Mouse (Mus musculus) left cerebral cortex, postnatal 25 days (tissue): ENCODE measurements around the gene Rfpl4. TPM values are rescaled to one million over a fixed set of nuclear protein-coding genes. Genes with fewer than 3 reads are reported as not detected.

Source experiments
- microRNA-seq, 2 experiments: library from miRNA; unstranded; fragments of <30 nt; microRNA quantifications; one replicate each; pipeline ENCODE4 v1.2.0; 2022
- total RNA-seq, 2 experiments: library from RNA; stranded (reverse); gene quantifications; 2 replicates each; pipeline ENCODE4 v1.2.3; 2021

Rfpl4 gene
- total RNA-seq, 2 experiments from 2014 or later = not detected

Small RNA genes within 50 kb of the gene (microRNA-seq; reads per million reads assigned to microRNA genes)
- gene Gm26217 = 0 reads per million in 2 experiments

Other genes starting within 250 kb of the Rfpl4 start
- gene Isoc2b, start 246.7 kb downstream of the Rfpl4 start, total RNA-seq = 1 to 10 TPM; 3.3 to 4.1 TPM
- gene Isoc2a, start 239.8 kb downstream of the Rfpl4 start, total RNA-seq = 10 to 100 TPM; 10.4 to 11.0 TPM
- gene Gm36210, start 210.4 kb downstream of the Rfpl4 start, total RNA-seq = under 1 TPM in 1 of 2 experiments, not detected in 1; 0.25 TPM
- gene Zfp628, start 201.7 kb downstream of the Rfpl4 start, total RNA-seq = 10 to 100 TPM; 14.3 to 14.6 TPM
- 100 to 1,000 TPM in 1 of 2 experiments, 10 to 100 TPM in 1; 94.4 to 103 TPM for gene Nat14, start 194.9 kb downstream of the Rfpl4 start, total RNA-seq
- gene Ssc5d, start 191.2 kb downstream of the Rfpl4 start, total RNA-seq = 1 to 10 TPM; 2.3 to 2.4 TPM
- not detected for gene Sbk2, start 152.5 kb downstream of the Rfpl4 start, total RNA-seq
- gene Sbk3, start 145.8 kb downstream of the Rfpl4 start, total RNA-seq = under 1 TPM; 0.34 to 0.85 TPM
- gene Zfp579, start 120.8 kb downstream of the Rfpl4 start, total RNA-seq = 10 to 100 TPM; 24.8 to 33.7 TPM
- gene Zfp524, start 102.5 kb downstream of the Rfpl4 start, total RNA-seq = 1 to 10 TPM; 6.9 TPM
- gene Fiz1, start 102.3 kb downstream of the Rfpl4 start, total RNA-seq = 10 to 100 TPM; 21.2 to 31.2 TPM
- gene Gm44973, start 101.5 kb downstream of the Rfpl4 start, total RNA-seq = not detected
- 10 to 100 TPM; 32.9 to 34.5 TPM for gene Zfp865, start 96.6 kb downstream of the Rfpl4 start, total RNA-seq
- gene Ccdc106, start 96.4 kb downstream of the Rfpl4 start, total RNA-seq = 10 to 100 TPM; 52.0 to 65.0 TPM
- gene 4632433K11Rik, start 82.8 kb downstream of the Rfpl4 start, total RNA-seq = 1 to 10 TPM in 1 of 2 experiments, under 1 TPM in 1; 0.85 to 1.2 TPM
- gene Zfp784, start 78.5 kb downstream of the Rfpl4 start, total RNA-seq = 1 to 10 TPM; 5.4 to 6.5 TPM
- 10 to 100 TPM; 36.8 to 41.7 TPM for gene Zfp580, start 65.4 kb downstream of the Rfpl4 start, total RNA-seq
- gene U2af2, start 54.8 kb downstream of the Rfpl4 start, total RNA-seq = 100 to 1,000 TPM; 171 to 180 TPM
- 100 to 1,000 TPM; 454 to 461 TPM for gene Epn1, start 36.7 kb downstream of the Rfpl4 start, total RNA-seq
- not detected for gene Rasl2-9, start 9.0 kb upstream of the Rfpl4 start, total RNA-seq
- not detected for gene Vmn1r55, start 32.7 kb upstream of the Rfpl4 start, total RNA-seq
- gene Vmn1r56, start 79.8 kb upstream of the Rfpl4 start, total RNA-seq = not detected
- not detected for gene Vmn1r57, start 101.5 kb upstream of the Rfpl4 start, total RNA-seq
- gene Gm5065, start 233.6 kb upstream of the Rfpl4 start, total RNA-seq = not detected
- not detected for gene Nlrp2, start 234.1 kb upstream of the Rfpl4 start, total RNA-seq